Mouse (Mus musculus): ENCODE results near the gene Mip.
"Not testable (repeated sequence)": the region's sequence is repeated elsewhere in the genome, so short reads cannot be mapped to it uniquely, and the experiment has no call there.

Gene Mip

GRCm38 (mm10) chr10:128211390-128212108, 14.1 kb upstream of the Mip start, which contains the start of gene Spryd4:
TSS of gene Spryd4 (minus strand) at chr10:128211807.
- in situ Hi-C loops (cut with MboI), result no loop called here

GRCm38 (mm10) chr10:128212148-128212547, 13.5 kb upstream of the Mip start:
- in situ Hi-C loops (cut with MboI), result no loop called here

- in situ Hi-C loops (cut with MboI), result no loop called here
These were observed 12.7 kb upstream of the Mip start for GRCm38 (mm10) chr10:128212871-128213323.

GRCm38 (mm10) chr10:128214112-128214511, 11.5 kb upstream of the Mip start:
- in situ Hi-C loops (cut with MboI), result not testable (repeated sequence)

GRCm38 (mm10) chr10:128214981-128215380, 10.7 kb upstream of the Mip start:
- in situ Hi-C loops (cut with MboI), result no loop called here

GRCm38 (mm10) chr10:128218387-128219117, 7.1 kb upstream of the Mip start:
- in situ Hi-C loops (cut with MboI), result no loop called here

- in situ Hi-C loops (cut with MboI), result no loop called here
These were observed 3.9 kb upstream of the Mip start for GRCm38 (mm10) chr10:128221533-128222286.

GRCm38 (mm10) chr10:128225064-128225463, 574 bp upstream of the Mip start:
- in situ Hi-C loops (cut with MboI), result no loop called here

- in situ Hi-C loops (cut with MboI), result no loop called here
These were observed 2.0 kb downstream of the Mip start for GRCm38 (mm10) chr10:128227592-128227991.

GRCm38 (mm10) chr10:128228009-128228408, 2.4 kb downstream of the Mip start:
- in situ Hi-C loops (cut with MboI), result no loop called here

- in situ Hi-C loops (cut with MboI), result no loop called here
These were observed 4.9 kb downstream of the Mip start for GRCm38 (mm10) chr10:128230582-128230981.

GRCm38 (mm10) chr10:128231146-128231545, 5.5 kb downstream of the Mip start:
- in situ Hi-C loops (cut with MboI), result no loop called here

- in situ Hi-C loops (cut with MboI), result no loop called here
These were observed 6.2 kb downstream of the Mip start, which contains the start of gene Timeless for GRCm38 (mm10) chr10:128231697-128232419. TSS of gene Timeless (plus strand) at chr10:128232065.

- in situ Hi-C loops (cut with MboI), result no loop called here
These were observed 6.9 kb downstream of the Mip start for GRCm38 (mm10) chr10:128232420-128232985.

- in situ Hi-C loops (cut with MboI), result no loop called here
These were observed 10.7 kb downstream of the Mip start for GRCm38 (mm10) chr10:128236321-128236720.

GRCm38 (mm10) chr10:128237807-128238480, 12.3 kb downstream of the Mip start:
- in situ Hi-C loops (cut with MboI), result no loop called here

- in situ Hi-C loops (cut with MboI), result no loop called here
These were observed 13.5 kb downstream of the Mip start for GRCm38 (mm10) chr10:128239140-128239539.

- in situ Hi-C loops (cut with MboI), result no loop called here
These were observed 14.5 kb downstream of the Mip start for GRCm38 (mm10) chr10:128240131-128240530.

GRCm38 (mm10) chr10:128243252-128243651, 17.6 kb downstream of the Mip start:
- in situ Hi-C loops (cut with MboI), result no loop called here

- in situ Hi-C loops (cut with MboI), result no loop called here
These were observed 18.5 kb downstream of the Mip start for GRCm38 (mm10) chr10:128244121-128244520.

All from mature B cell (primary cell).